Mouse (Mus musculus): ENCODE measurements around the gene Tmem127.

GRCm38 (mm10) chr2:127272806-127273205, 25.1 kb downstream of the Tmem127 start:
- TF ChIP-seq CTCF (IDR thresholded peaks at IDR 0.05; ENCODE audit: low read depth, low read length) (no peak), TAL1 (conservative IDR thresholded peaks at IDR 0.05; ENCODE audit: low read depth, low read length) (no peak), POLR2AphosphoS5 (IDR thresholded peaks at IDR 0.05; ENCODE audit: insufficient replicate concordance, low read depth, low read length) (no peak)
